In genomic region chr11:94451091-94451773, GRCm38 (mm10) we compare ENCODE assay signal across 16 mouse cellular contexts. TPM values are rescaled to one million over a fixed set of nuclear protein-coding genes. Genes with fewer than 3 reads are reported as not detected.
DNase-seq lines count a peak whose midpoint lies in the region; ATAC-seq and TF ChIP-seq lines count a peak whose summit lies in the region.
"Had no signal": no experiment of that assay in that cellular context is flagged by ENCODE, and none has a peak within 500 bp of the region (broad histone marks: within the 10 kb centered on the region; RNA-seq: fewer than 3 reads in every experiment).

No protein-coding gene starts in this region.

- DNase-seq in midbrain, embryonic 14.5 days: no peak
- DNase-seq in lung, embryonic 14.5 days: peak; percentile 31
- no peak for DNase-seq in stomach, postnatal 0 days (ENCODE audit: low spot score)
- no peak for DNase-seq in spleen, adult 18-20 months
- DNase-seq in spleen, postnatal 36 days (ENCODE audit: low spot score in 2 of 2): no peak
- DNase-seq: cerebellum, adult 2 months; kidney, postnatal 14 days; thymus, adult 18-20 months had no signal

- H3K4me2 ChIP-seq in midbrain, embryonic 15.5 days: no peak overlapping the region
- H3K4me2 ChIP-seq in midbrain, embryonic 14.5 days (ENCODE audit: low read length): no peak overlapping the region
- H3K4me2 ChIP-seq in heart, embryonic 14.5 days (ENCODE audit: low read length): peak overlapping the region; percentile 27
- no peak overlapping the region for H3K4me2 ChIP-seq in lung, embryonic 14.5 days
- no peak overlapping the region for H3K4me2 ChIP-seq in stomach, postnatal 0 days (replicated peaks; ENCODE audit: low read depth)
- H3K4me2 ChIP-seq: hindbrain, embryonic 15.5 days; limb, embryonic 13.5 days had no signal

- WGBS in midbrain, embryonic 15.5 days: 74% methylated on average over 12 of the region's 12 CpGs
- WGBS in midbrain, embryonic 14.5 days: 76% methylated on average over 12 of the region's 12 CpGs
- WGBS in heart, embryonic 14.5 days: 11% methylated on average over 12 of the region's 12 CpGs
- WGBS in lung, embryonic 14.5 days: 24% methylated on average over 12 of the region's 12 CpGs
- 56% methylated on average over 12 of the region's 12 CpGs for WGBS in stomach, postnatal 0 days

- no peaks in the 10 kb centered on the region for H3K36me3 ChIP-seq in midbrain, embryonic 15.5 days (replicated peaks)
- peaks cover 9% of the 10 kb centered on the region; the same call in 1 of the 2 replicates for H3K36me3 ChIP-seq in midbrain, embryonic 14.5 days (ENCODE audit: control insufficient read depth, insufficient read depth, low read length)
- no peaks in the 10 kb centered on the region for H3K36me3 ChIP-seq in heart, embryonic 14.5 days (ENCODE audit: control insufficient read depth, insufficient read depth, low read length)
- H3K36me3 ChIP-seq in lung, embryonic 14.5 days (ENCODE audit: insufficient read depth): no peaks in the 10 kb centered on the region
- no peaks in the 10 kb centered on the region for H3K36me3 ChIP-seq in stomach, postnatal 0 days (ENCODE audit: control insufficient read depth, insufficient read depth, low read length)
- H3K36me3 ChIP-seq: hindbrain, embryonic 15.5 days had no signal

- H3K4me3 ChIP-seq in midbrain, embryonic 15.5 days: no peak overlapping the region
- H3K4me3 ChIP-seq in midbrain, embryonic 14.5 days (replicated peaks; ENCODE audit: low read depth, low read length): no peak overlapping the region
- no peak overlapping the region for H3K4me3 ChIP-seq in heart, embryonic 14.5 days (ENCODE audit: control insufficient read depth in 1 of 2, insufficient read depth in 1 of 2, low read depth in 1 of 2, low read length in 2 of 2)
- no peak overlapping the region for H3K4me3 ChIP-seq in lung, embryonic 14.5 days (ENCODE audit: low read depth, low read length)
- no peak overlapping the region for H3K4me3 ChIP-seq in stomach, postnatal 0 days (ENCODE audit: low read depth, low read length)
- H3K4me3 ChIP-seq: hindbrain, embryonic 15.5 days; limb, embryonic 13.5 days; myocyte had no signal

- H3K27me3 ChIP-seq in midbrain, embryonic 15.5 days (replicated peaks): no peaks in the 10 kb centered on the region
- no peaks in the 10 kb centered on the region for H3K27me3 ChIP-seq in midbrain, embryonic 14.5 days (ENCODE audit: control insufficient read depth, insufficient read depth, low read length)
- no peaks in the 10 kb centered on the region for H3K27me3 ChIP-seq in heart, embryonic 14.5 days (ENCODE audit: control insufficient read depth, insufficient read depth, low read length)
- H3K27me3 ChIP-seq in lung, embryonic 14.5 days (ENCODE audit: insufficient read depth, low read length): no peaks in the 10 kb centered on the region
- H3K27me3 ChIP-seq in stomach, postnatal 0 days (ENCODE audit: control insufficient read depth, insufficient read depth, low read length): no peaks in the 10 kb centered on the region
- H3K27me3 ChIP-seq: hindbrain, embryonic 15.5 days; limb, embryonic 13.5 days had no signal

- TF ChIP-seq CTCF in lung, embryonic 14.5 days (IDR thresholded peaks at IDR 0.05; ENCODE audit: low read depth): no peak
- no peak for TF ChIP-seq CTCF in stomach, postnatal 0 days (IDR thresholded peaks at IDR 0.05; ENCODE audit: low read depth)

- no peak overlapping the region for H3K27ac ChIP-seq in midbrain, embryonic 15.5 days
- no peak overlapping the region for H3K27ac ChIP-seq in midbrain, embryonic 14.5 days (replicated peaks; ENCODE audit: low read depth, low read length)
- peak overlapping the region; percentile 82 to 95 for H3K27ac ChIP-seq in heart, embryonic 14.5 days (replicated peaks in 1 of 2; ENCODE audit: control insufficient read depth in 1 of 2, insufficient read depth in 1 of 2, low read depth in 2 of 2, low read length in 2 of 2)
- H3K27ac ChIP-seq in lung, embryonic 14.5 days (ENCODE audit: low read depth): no peak overlapping the region
- H3K27ac ChIP-seq in stomach, postnatal 0 days (replicated peaks): no peak overlapping the region
- H3K27ac ChIP-seq: hindbrain, embryonic 15.5 days; limb, embryonic 13.5 days had no signal

- TF ChIP-seq EP300 in stomach, postnatal 0 days (optimal IDR thresholded peaks at IDR 0.05): no peak

- H3K9me3 ChIP-seq in midbrain, embryonic 15.5 days: no peaks in the 10 kb centered on the region
- no peaks in the 10 kb centered on the region for H3K9me3 ChIP-seq in midbrain, embryonic 14.5 days (ENCODE audit: control insufficient read depth, low read length)
- no peaks in the 10 kb centered on the region for H3K9me3 ChIP-seq in heart, embryonic 14.5 days (ENCODE audit: control insufficient read depth, low read length)
- H3K9me3 ChIP-seq in lung, embryonic 14.5 days (ENCODE audit: low read depth, low read length): no peaks in the 10 kb centered on the region
- no peaks in the 10 kb centered on the region for H3K9me3 ChIP-seq in stomach, postnatal 0 days (ENCODE audit: control insufficient read depth, low read length)
- H3K9me3 ChIP-seq: hindbrain, embryonic 15.5 days; limb, embryonic 13.5 days had no signal

- H3K9ac ChIP-seq in midbrain, embryonic 15.5 days: no peak overlapping the region
- H3K9ac ChIP-seq in midbrain, embryonic 14.5 days (replicated peaks; ENCODE audit: low read length): no peak overlapping the region
- peak overlapping the region; percentile 41; the same call in 1 of the 2 replicates for H3K9ac ChIP-seq in heart, embryonic 14.5 days (ENCODE audit: low read length)
- no peak overlapping the region for H3K9ac ChIP-seq in lung, embryonic 14.5 days
- H3K9ac ChIP-seq in stomach, postnatal 0 days (ENCODE audit: low read length): no peak overlapping the region
- H3K9ac ChIP-seq: hindbrain, embryonic 15.5 days; limb, embryonic 13.5 days had no signal

- H3K4me1 ChIP-seq in midbrain, embryonic 15.5 days: peaks cover 22% of the 10 kb centered on the region
- H3K4me1 ChIP-seq in midbrain, embryonic 14.5 days (ENCODE audit: control insufficient read depth, insufficient read depth, low read length): 0 out of 2 replicates have a peak, but pooled peaks cover 12% of the 10 kb centered on the region
- peaks cover 44 to 45% of the 10 kb centered on the region in 2 experiments for H3K4me1 ChIP-seq in heart, embryonic 14.5 days (ENCODE audit: control insufficient read depth in 2 of 2, insufficient read depth in 2 of 2, low read length in 2 of 2)
- peaks cover 9% of the 10 kb centered on the region for H3K4me1 ChIP-seq in lung, embryonic 14.5 days (ENCODE audit: insufficient read depth)
- H3K4me1 ChIP-seq in stomach, postnatal 0 days (replicated peaks; ENCODE audit: control insufficient read depth, insufficient read depth): no peaks in the 10 kb centered on the region; the same call in 1 of the 2 replicates

- 0 out of 2 replicates have a peak, but pooled peaks have one; percentile 7 for ATAC-seq in midbrain, embryonic 15.5 days (replicated peaks)
- no peak for ATAC-seq in midbrain, embryonic 14.5 days (ENCODE audit: low FRiP score, low TSS enrichment)
- peak; percentile 90 for ATAC-seq in heart, embryonic 14.5 days (ENCODE audit: insufficient number of reproducible peaks, insufficient read depth, low FRiP score, low read depth)
- peak; percentile 60; the same call in 1 of the 2 replicates for ATAC-seq in lung, embryonic 14.5 days (ENCODE audit: insufficient read depth)
- peak; percentile 31; the same call in 1 of the 2 replicates for ATAC-seq in stomach, postnatal 0 days (ENCODE audit: low FRiP score, low TSS enrichment)
- ATAC-seq in megakaryocyte-erythroid progenitor cell, adult 5-6 weeks (replicated peaks; ENCODE audit: low FRiP score, low TSS enrichment, poor library complexity, severe bottlenecking): no peak

RNA-seq across cellular contexts. Expression of gene Cacna1g, which starts 22.8 kb away (rescaled TPM):
- 17.7 and 20.7 TPM in 2 replicates for polyA plus RNA-seq in midbrain, embryonic 15.5 days (2015; fragmentation: Nextera tagmentation; extraction: Ambion mirVana)
- polyA plus RNA-seq in midbrain, embryonic 14.5 days (2014; fragmentation: Nextera tagmentation; extraction: Ambion mirVana): 20.1 and 22.7 TPM in 2 replicates
- polyA plus RNA-seq in heart, embryonic 14.5 days (2014; fragmentation: Nextera tagmentation; extraction: Ambion mirVana): 7.7 TPM in 2 replicates
- polyA plus RNA-seq in lung, embryonic 14.5 days (2014; fragmentation: Nextera tagmentation; extraction: Ambion mirVana): 12.9 and 13.5 TPM in 2 replicates
- 1.8 and 2.0 TPM in 2 replicates for polyA plus RNA-seq in stomach, postnatal 0 days (2015; fragmentation: Nextera tagmentation; extraction: Ambion mirVana)
- total RNA-seq in megakaryocyte-erythroid progenitor cell, adult 5-6 weeks (2014; fragmentation: Nextera tagmentation): 0.35 and 1.9 TPM in 2 replicates
- 0.04 and 3.8 TPM in 2 replicates for total RNA-seq in megakaryocyte-erythroid progenitor cell, adult 5-6 weeks (2017)

RNA-seq across cellular contexts. Expression of gene Spata20, which starts 34.7 kb away (rescaled TPM):
- 0.48 and 0.69 TPM in 2 replicates for polyA plus RNA-seq in midbrain, embryonic 15.5 days (2015; fragmentation: Nextera tagmentation; extraction: Ambion mirVana)
- polyA plus RNA-seq in midbrain, embryonic 14.5 days (2014; fragmentation: Nextera tagmentation; extraction: Ambion mirVana): 0.42 and 0.54 TPM in 2 replicates
- not detected in 2 replicates for polyA plus RNA-seq in heart, embryonic 14.5 days (2014; fragmentation: Nextera tagmentation; extraction: Ambion mirVana)
- 0.42 TPM in 1 of 2 replicates, not detected in the other for polyA plus RNA-seq in lung, embryonic 14.5 days (2014; fragmentation: Nextera tagmentation; extraction: Ambion mirVana)
- 0.05 and 0.18 TPM in 2 replicates for polyA plus RNA-seq in stomach, postnatal 0 days (2015; fragmentation: Nextera tagmentation; extraction: Ambion mirVana)
- not detected in 2 replicates for total RNA-seq in megakaryocyte-erythroid progenitor cell, adult 5-6 weeks (2014; fragmentation: Nextera tagmentation)
- not detected in 2 replicates for total RNA-seq in megakaryocyte-erythroid progenitor cell, adult 5-6 weeks (2017)
- total RNA-seq: CH12.LX had no signal
- polyA plus RNA-seq: forebrain, embryonic 11.5 days; myocyte had no signal

RNA-seq across cellular contexts. Expression of gene Epn3, which starts 48.5 kb away (rescaled TPM):
- 0.72 and 1.2 TPM in 2 replicates for polyA plus RNA-seq in midbrain, embryonic 15.5 days (2015; fragmentation: Nextera tagmentation; extraction: Ambion mirVana)
- polyA plus RNA-seq in midbrain, embryonic 14.5 days (2014; fragmentation: Nextera tagmentation; extraction: Ambion mirVana): 0.23 and 0.43 TPM in 2 replicates
- 11.4 TPM in 2 replicates for polyA plus RNA-seq in heart, embryonic 14.5 days (2014; fragmentation: Nextera tagmentation; extraction: Ambion mirVana)
- polyA plus RNA-seq in lung, embryonic 14.5 days (2014; fragmentation: Nextera tagmentation; extraction: Ambion mirVana): 14.1 and 15.9 TPM in 2 replicates
- 53.4 and 60.1 TPM in 2 replicates for polyA plus RNA-seq in stomach, postnatal 0 days (2015; fragmentation: Nextera tagmentation; extraction: Ambion mirVana)
- total RNA-seq in megakaryocyte-erythroid progenitor cell, adult 5-6 weeks (2014; fragmentation: Nextera tagmentation): not detected in 2 replicates
- not detected in 2 replicates for total RNA-seq in megakaryocyte-erythroid progenitor cell, adult 5-6 weeks (2017)

RNA-seq across cellular contexts. Expression of gene Abcc3, which starts 58.4 kb away (rescaled TPM):
- 0.70 and 1.3 TPM in 2 replicates for polyA plus RNA-seq in midbrain, embryonic 15.5 days (2015; fragmentation: Nextera tagmentation; extraction: Ambion mirVana)
- polyA plus RNA-seq in midbrain, embryonic 14.5 days (2014; fragmentation: Nextera tagmentation; extraction: Ambion mirVana): 0.19 and 0.50 TPM in 2 replicates
- polyA plus RNA-seq in heart, embryonic 14.5 days (2014; fragmentation: Nextera tagmentation; extraction: Ambion mirVana): 0.49 and 1.2 TPM in 2 replicates
- 3.1 and 3.7 TPM in 2 replicates for polyA plus RNA-seq in lung, embryonic 14.5 days (2014; fragmentation: Nextera tagmentation; extraction: Ambion mirVana)
- 25.3 and 31.4 TPM in 2 replicates for polyA plus RNA-seq in stomach, postnatal 0 days (2015; fragmentation: Nextera tagmentation; extraction: Ambion mirVana)
- not detected in 2 replicates for total RNA-seq in megakaryocyte-erythroid progenitor cell, adult 5-6 weeks (2014; fragmentation: Nextera tagmentation)
- total RNA-seq in megakaryocyte-erythroid progenitor cell, adult 5-6 weeks (2017): 0.04 TPM in 1 of 2 replicates, not detected in the other
- polyA plus RNA-seq: myocyte had no signal

Comparison
In these comparisons a context has a peak if more than half of its experiments do, and no peak if none do; other contexts are left out.
1. ATAC-seq: peak in midbrain, embryonic 15.5 days (single experiment), heart, embryonic 14.5 days (single experiment), lung, embryonic 14.5 days (single experiment) and stomach, postnatal 0 days (single experiment); none in midbrain, embryonic 14.5 days (single experiment) and megakaryocyte-erythroid progenitor cell, adult 5-6 weeks (single experiment).
2. H3K27ac ChIP-seq: peak in heart, embryonic 14.5 days (2 of 2); none in midbrain, embryonic 15.5 days (single experiment), midbrain, embryonic 14.5 days (single experiment), lung, embryonic 14.5 days (single experiment) and stomach, postnatal 0 days (single experiment).